12 mouse cellular contexts compared by ENCODE assay signal in the genomic region with DNA sequence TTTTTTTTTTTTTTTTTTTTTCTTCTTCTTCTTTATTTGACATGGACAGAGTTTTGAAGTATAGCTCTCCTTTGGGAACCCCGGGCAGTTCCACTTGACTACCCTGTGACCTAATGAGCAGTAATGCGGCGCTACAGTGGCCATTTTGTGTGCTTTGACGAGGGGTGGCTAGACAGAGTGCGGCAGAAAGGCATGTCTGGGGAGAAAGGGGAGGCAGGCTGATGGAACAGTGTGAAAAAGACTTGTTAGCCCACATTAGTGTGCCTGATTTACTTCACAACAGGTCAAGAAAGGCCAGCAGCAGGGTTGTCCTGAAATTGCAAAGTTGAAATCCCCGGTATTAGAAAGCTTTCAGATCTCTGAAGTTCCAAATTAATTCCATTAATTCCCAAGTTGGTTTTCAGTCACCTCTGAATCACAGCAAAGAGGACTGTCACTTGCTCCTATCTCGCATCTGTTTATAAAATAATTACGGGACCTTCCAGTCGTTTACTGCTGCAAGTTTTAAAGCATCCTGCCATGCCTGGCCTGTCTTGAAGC.
DNase-seq lines count a peak whose midpoint lies in the region; ATAC-seq and TF ChIP-seq lines count a peak whose summit lies in the region.
"Had no signal": no experiment of that assay in that cellular context is flagged by ENCODE, and none has a peak within 500 bp of the region (broad histone marks: within the 10 kb centered on the region; RNA-seq: fewer than 3 reads in every experiment).

No protein-coding gene starts in this region.

- ATAC-seq in intestine, embryonic 14.5 days (replicated peaks; ENCODE audit: low FRiP score, low TSS enrichment, low read depth), result no peak
- no peak for ATAC-seq in intestine, embryonic 15.5 days
- ATAC-seq in forebrain, embryonic 12.5 days (ENCODE audit: low FRiP score), result peak; percentile 83
- ATAC-seq in limb, embryonic 11.5 days (ENCODE audit: insufficient number of reproducible peaks, low FRiP score, low TSS enrichment, low read depth), result 0 out of 2 replicates have a peak, but pooled peaks have one; percentile 67
- ATAC-seq in neural tube, embryonic 14.5 days (ENCODE audit: low read depth), result peak; percentile 52; the same call in 1 of the 2 replicates
- ATAC-seq in lung, postnatal 0 days, result no peak
- ATAC-seq: intestine, postnatal 0 days had no signal

- H3K4me2 ChIP-seq in intestine, embryonic 14.5 days (ENCODE audit: low read length), result no peak overlapping the region
- no peak overlapping the region for H3K4me2 ChIP-seq in intestine, embryonic 15.5 days (replicated peaks)
- H3K4me2 ChIP-seq in forebrain, embryonic 12.5 days, result peak overlapping the region; percentile 41
- peak overlapping the region; percentile 17 for H3K4me2 ChIP-seq in limb, embryonic 11.5 days (ENCODE audit: low read depth, severe bottlenecking)
- H3K4me2 ChIP-seq in neural tube, embryonic 14.5 days (ENCODE audit: low read depth, low read length), result no peak overlapping the region
- H3K4me2 ChIP-seq in lung, postnatal 0 days (replicated peaks; ENCODE audit: low read depth, low read length), result no peak overlapping the region

- no peak overlapping the region for H3K27ac ChIP-seq in intestine, embryonic 14.5 days (ENCODE audit: low read depth)
- no peak overlapping the region for H3K27ac ChIP-seq in intestine, embryonic 15.5 days
- H3K27ac ChIP-seq in forebrain, embryonic 12.5 days, result 0 out of 2 replicates have a peak overlapping the region, but pooled peaks have one; percentile 13
- no peak overlapping the region for H3K27ac ChIP-seq in limb, embryonic 11.5 days (replicated peaks; ENCODE audit: low read depth, low read length)
- H3K27ac ChIP-seq in neural tube, embryonic 14.5 days (ENCODE audit: low read depth, low read length), result no peak overlapping the region
- no peak overlapping the region for H3K27ac ChIP-seq in lung, postnatal 0 days (ENCODE audit: low read length)
- H3K27ac ChIP-seq: heart, adult 2 months had no signal

- no peaks in the 10 kb centered on the region for H3K27me3 ChIP-seq in intestine, embryonic 14.5 days (replicated peaks; ENCODE audit: control insufficient read depth, insufficient read depth, low read length)
- H3K27me3 ChIP-seq in intestine, embryonic 15.5 days (replicated peaks), result no peaks in the 10 kb centered on the region
- H3K27me3 ChIP-seq in forebrain, embryonic 12.5 days, result 0 out of 2 replicates have a peak, but pooled peaks cover 3% of the 10 kb centered on the region
- H3K27me3 ChIP-seq in limb, embryonic 11.5 days (ENCODE audit: control insufficient read depth, insufficient read depth, low read length), result no peaks in the 10 kb centered on the region
- no peaks in the 10 kb centered on the region for H3K27me3 ChIP-seq in neural tube, embryonic 14.5 days (ENCODE audit: control insufficient read depth, insufficient read depth, low read length)
- no peaks in the 10 kb centered on the region for H3K27me3 ChIP-seq in lung, postnatal 0 days (replicated peaks; ENCODE audit: insufficient read depth, low read length)

- no peaks in the 10 kb centered on the region for H3K9me3 ChIP-seq in intestine, embryonic 14.5 days (ENCODE audit: control insufficient read depth, low read length)
- H3K9me3 ChIP-seq in intestine, embryonic 15.5 days, result no peaks in the 10 kb centered on the region
- H3K9me3 ChIP-seq in forebrain, embryonic 12.5 days, result no peaks in the 10 kb centered on the region
- H3K9me3 ChIP-seq in limb, embryonic 11.5 days (ENCODE audit: control insufficient read depth, low read length), result no peaks in the 10 kb centered on the region
- H3K9me3 ChIP-seq in neural tube, embryonic 14.5 days (ENCODE audit: control insufficient read depth, low read length), result no peaks in the 10 kb centered on the region
- no peaks in the 10 kb centered on the region for H3K9me3 ChIP-seq in lung, postnatal 0 days (ENCODE audit: low read length)

- peaks cover 7% of the 10 kb centered on the region for H3K4me1 ChIP-seq in intestine, embryonic 14.5 days (replicated peaks; ENCODE audit: control insufficient read depth, insufficient read depth, low read length)
- no peaks in the 10 kb centered on the region; the same call in 1 of the 2 replicates for H3K4me1 ChIP-seq in intestine, embryonic 15.5 days (replicated peaks)
- peaks cover 32% of the 10 kb centered on the region for H3K4me1 ChIP-seq in forebrain, embryonic 12.5 days
- peaks cover 6% of the 10 kb centered on the region; the same call in 1 of the 2 replicates for H3K4me1 ChIP-seq in limb, embryonic 11.5 days (ENCODE audit: control insufficient read depth, insufficient read depth, low read length)
- peaks cover 9% of the 10 kb centered on the region; the same call in 1 of the 2 replicates for H3K4me1 ChIP-seq in neural tube, embryonic 14.5 days (ENCODE audit: control insufficient read depth, insufficient read depth, low read length)
- H3K4me1 ChIP-seq in lung, postnatal 0 days (ENCODE audit: insufficient read depth, low read depth, low read length), result no peaks in the 10 kb centered on the region

- 32% methylated on average over 9 of the region's 9 CpGs for WGBS in intestine, embryonic 14.5 days
- 38% methylated on average over 9 of the region's 9 CpGs for WGBS in intestine, embryonic 15.5 days
- 8% methylated on average over 9 of the region's 9 CpGs for WGBS in forebrain, embryonic 12.5 days
- WGBS in limb, embryonic 11.5 days, result 10% methylated on average over 9 of the region's 9 CpGs
- 6% methylated on average over 9 of the region's 9 CpGs for WGBS in neural tube, embryonic 14.5 days
- WGBS in lung, postnatal 0 days, result 59% methylated on average over 9 of the region's 9 CpGs

- TF ChIP-seq EP300 in lung, postnatal 0 days (IDR thresholded peaks at IDR 0.05), result no peak

- DNase-seq in intestine, embryonic 14.5 days (ENCODE audit: low spot score), result peak; percentile 50
- peak; percentile 67 for DNase-seq in limb, embryonic 11.5 days (ENCODE audit: low spot score)
- DNase-seq in right cerebral cortex, postnatal 14 days, result no peak
- no peak for DNase-seq in lung, postnatal 0 days (ENCODE audit: low spot score)
- no peak for DNase-seq in spleen, adult 18-20 months
- DNase-seq: cerebellum, adult 11 months; heart, adult 2 months; right cerebral cortex, adult 18-20 months had no signal

- no peak overlapping the region for H3K4me3 ChIP-seq in intestine, embryonic 14.5 days (ENCODE audit: low read depth, low read length)
- H3K4me3 ChIP-seq in intestine, embryonic 15.5 days (replicated peaks), result no peak overlapping the region
- H3K4me3 ChIP-seq in forebrain, embryonic 12.5 days (replicated peaks), result no peak overlapping the region
- no peak overlapping the region for H3K4me3 ChIP-seq in limb, embryonic 11.5 days (ENCODE audit: low read depth, low read length)
- no peak overlapping the region for H3K4me3 ChIP-seq in neural tube, embryonic 14.5 days (ENCODE audit: low read depth, low read length)
- H3K4me3 ChIP-seq in lung, postnatal 0 days (ENCODE audit: low read depth, low read length), result no peak overlapping the region
- H3K4me3 ChIP-seq: heart, adult 2 months had no signal

- no peaks in the 10 kb centered on the region for H3K36me3 ChIP-seq in intestine, embryonic 14.5 days (ENCODE audit: control insufficient read depth, insufficient read depth, low read length)
- no peaks in the 10 kb centered on the region for H3K36me3 ChIP-seq in intestine, embryonic 15.5 days
- no peaks in the 10 kb centered on the region for H3K36me3 ChIP-seq in forebrain, embryonic 12.5 days (replicated peaks)
- no peaks in the 10 kb centered on the region for H3K36me3 ChIP-seq in limb, embryonic 11.5 days (ENCODE audit: control insufficient read depth, insufficient read depth, low read length)
- H3K36me3 ChIP-seq in neural tube, embryonic 14.5 days (ENCODE audit: control insufficient read depth, insufficient read depth, low read length), result no peaks in the 10 kb centered on the region
- no peaks in the 10 kb centered on the region for H3K36me3 ChIP-seq in lung, postnatal 0 days (ENCODE audit: insufficient read depth, low read length)

- no peak for TF ChIP-seq CTCF in lung, postnatal 0 days (IDR thresholded peaks at IDR 0.05)

- no peak overlapping the region for H3K9ac ChIP-seq in intestine, embryonic 14.5 days (ENCODE audit: low read length)
- no peak overlapping the region for H3K9ac ChIP-seq in intestine, embryonic 15.5 days
- no peak overlapping the region for H3K9ac ChIP-seq in forebrain, embryonic 12.5 days
- no peak overlapping the region for H3K9ac ChIP-seq in limb, embryonic 11.5 days (ENCODE audit: low read length)
- H3K9ac ChIP-seq in neural tube, embryonic 14.5 days (replicated peaks; ENCODE audit: low read depth, low read length), result no peak overlapping the region
- no peak overlapping the region for H3K9ac ChIP-seq in lung, postnatal 0 days (replicated peaks; ENCODE audit: low read depth)

Comparison
In these comparisons a context has a peak if more than half of its experiments do, and no peak if none do; other contexts are left out.
1. ATAC-seq: peak in forebrain, embryonic 12.5 days (single experiment), limb, embryonic 11.5 days (single experiment) and neural tube, embryonic 14.5 days (single experiment); none in intestine, embryonic 14.5 days (single experiment), intestine, embryonic 15.5 days (single experiment) and lung, postnatal 0 days (single experiment).
2. DNase-seq: peak in intestine, embryonic 14.5 days (single experiment) and limb, embryonic 11.5 days (single experiment); none in right cerebral cortex, postnatal 14 days (single experiment), lung, postnatal 0 days (single experiment) and spleen, adult 18-20 months (0 of 2).
3. H3K4me2 ChIP-seq: peak in forebrain, embryonic 12.5 days (single experiment) and limb, embryonic 11.5 days (single experiment); none in intestine, embryonic 14.5 days (single experiment), intestine, embryonic 15.5 days (single experiment), neural tube, embryonic 14.5 days (single experiment) and lung, postnatal 0 days (single experiment).